Mouse (Mus musculus) liver, adult 2 months (tissue): ENCODE results near the gene Osbpl10.

Source experiments
- CTCF ChIP-seq: fragments of 200-500 bp; IDR thresholded peaks from 2 replicates; pipeline ENCODE4 v1.5.1; 2011; ENCODE audit warnings: low read depth, low read length, control low read depth
- POLR2A ChIP-seq: fragments of 200-500 bp; IDR thresholded peaks from 2 replicates; pipeline ENCODE4 v1.6.1; 2011; ENCODE audit warnings: low read length, control low read depth; ENCODE audit not compliant: insufficient read depth; ENCODE audit errors: extremely low read depth

DNA sequence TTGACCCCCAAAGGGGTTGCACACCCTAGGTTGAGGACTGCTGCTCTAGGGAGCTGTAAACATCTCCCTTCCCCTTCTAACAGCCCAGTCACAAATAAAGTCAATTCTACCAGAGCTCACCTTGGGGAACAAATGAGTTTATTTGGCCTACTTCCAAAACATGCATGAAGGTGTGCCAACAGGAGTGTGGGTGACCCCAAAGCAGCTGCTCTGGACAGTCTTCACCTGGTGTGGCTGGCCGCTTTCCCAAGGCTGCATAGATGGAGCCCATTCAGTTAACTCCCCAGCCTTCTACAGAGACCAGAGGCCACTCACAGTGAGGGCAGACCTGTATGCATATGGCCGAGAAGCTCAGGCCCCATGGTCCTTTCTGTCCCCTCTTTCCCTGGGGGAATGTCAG, 43.0 kb downstream of the Osbpl10 start:
- TF ChIP-seq CTCF (no peak), POLR2A (no peak)
